Mouse (Mus musculus) megakaryocyte, embryonic 14.5 days (primary cell): ENCODE data around the gene Zpbp2.

Experiments used
- FLI1 ChIP-seq: IDR thresholded peaks from 2 replicates; pipeline ENCODE4 v1.6.1; 2012; ENCODE audit warnings: low read length, inconsistent platforms, mixed read lengths
- GATA1 ChIP-seq: IDR thresholded peaks from 3 replicates; pipeline ENCODE4 v1.6.1; 2012; ENCODE audit warnings: mixed read lengths, low read length, inconsistent platforms, borderline replicate concordance

GRCm38 (mm10) chr11:98549363-98549762, 1.5 kb upstream of the Zpbp2 start:
- no peak for TF ChIP-seq GATA1
- no peak for TF ChIP-seq FLI1
